Mouse (Mus musculus) kidney, postnatal 0 days (tissue): ENCODE measurements around the gene Evx2. TPM values are rescaled to one million over a fixed set of nuclear protein-coding genes. Genes with fewer than 3 reads are reported as not detected.

Source experiments
- ATAC-seq: fragments of 200-750 bp; cut with Nextera tagmentation; replicated peaks from 2 replicates; pipeline ENCODE4 v1.8.0; 2017; ENCODE audit warnings: low read depth, moderate number of reproducible peaks, moderate TSS enrichment, moderate library complexity; ENCODE audit not compliant: low FRiP score
- DNase-seq: peaks from one replicate; pipeline ENCODE4 v3.0.0-alpha.2; 2016; ENCODE audit warnings: low spot score
- H3K27ac ChIP-seq: fragments of 300-500 bp; sonication (generic); 2 replicates; pipeline ENCODE4 v1.5.1; 2014; ENCODE audit warnings: mild to moderate bottlenecking
- H3K27me3 ChIP-seq: fragments of 300-500 bp; sonication (generic); 2 replicates; pipeline ENCODE4 v1.6.1; 2014; ENCODE audit warnings: low read length, mixed read lengths; ENCODE audit not compliant: insufficient read depth
- H3K36me3 ChIP-seq: fragments of 300-500 bp; sonication (generic); 2 replicates; pipeline ENCODE4 v1.6.1; 2014; ENCODE audit warnings: low read length, mixed read lengths; ENCODE audit not compliant: insufficient read depth
- H3K4me1 ChIP-seq: fragments of 300-500 bp; sonication (generic); replicated peaks from 2 replicates; pipeline ENCODE4 v1.6.1; 2014; ENCODE audit warnings: antibody characterized with exemption, low read length, mixed read lengths; ENCODE audit not compliant: insufficient read depth
- H3K4me2 ChIP-seq: fragments of 300-500 bp; sonication (generic); 2 replicates; pipeline ENCODE4 v1.6.1; 2014; ENCODE audit warnings: mild to moderate bottlenecking, low read length, moderate library complexity, mixed read lengths
- H3K4me3 ChIP-seq: fragments of 300-500 bp; sonication (generic); replicated peaks from 2 replicates; pipeline ENCODE4 v1.5.1; 2014; ENCODE audit warnings: low read depth, low read length
- H3K9ac ChIP-seq: fragments of 300-500 bp; sonication (generic); 2 replicates; pipeline ENCODE4 v1.6.1; 2014; ENCODE audit warnings: low read depth, low read length
- H3K9me3 ChIP-seq: fragments of 300-500 bp; sonication (generic); replicated peaks from 2 replicates; pipeline ENCODE4 v1.6.1; 2016; ENCODE audit warnings: low read length, inconsistent platforms, mixed read lengths
- CTCF ChIP-seq: IDR thresholded peaks from 2 replicates; pipeline ENCODE4 v1.5.1; 2016; ENCODE audit warnings: antibody characterized with exemption, low read depth, mild to moderate bottlenecking, moderate library complexity
- WGBS: fragments of 180-500 bp; shearing (Covaris S2); extraction: QIAGEN DNeasy Blood & Tissue Kit; methylation state at CpG from one replicate; pipeline ENCODE4 v1.1.7; 2014; 5-methylcytosine and 5-hydroxymethylcytosine counted together
- polyA plus RNA-seq: library from polyadenylated mRNA; unstranded; fragments of >200 nt; fragmentation: Nextera tagmentation; extraction: Ambion mirVana; gene quantifications from 2 replicates; pipeline ENCODE4 v1.2.1, GENCODE M21; 2015

Gene Evx2
- 0.08 TPM in 1 of 2 replicates, not detected in the other for polyA plus RNA-seq

GRCm38 (mm10) chr2:74659507-74660005, at the start of gene Evx2:
Evx2 (minus strand) TSS chr2:74659557.
- Histone ChIP-seq H3K36me3 (no peaks in the 10 kb centered on the region), H3K9ac (no peak within 1 kb of the TSS), H3K27ac (no peak within 1 kb of the TSS), H3K27me3 (peaks cover 75% of the 10 kb centered on the region), H3K9me3 (no peaks in the 10 kb centered on the region), H3K4me2 (no peak within 1 kb of the TSS), H3K4me1 (peaks cover 4% of the 10 kb centered on the region; the same call in 1 of the 2 replicates), H3K4me3 (no peak within 1 kb of the TSS)
- ATAC-seq = no peak
- 2% methylated on average over 28 of the region's 28 CpGs for WGBS
- no peak for TF ChIP-seq CTCF
- peak; percentile 18 for DNase-seq

DNA sequence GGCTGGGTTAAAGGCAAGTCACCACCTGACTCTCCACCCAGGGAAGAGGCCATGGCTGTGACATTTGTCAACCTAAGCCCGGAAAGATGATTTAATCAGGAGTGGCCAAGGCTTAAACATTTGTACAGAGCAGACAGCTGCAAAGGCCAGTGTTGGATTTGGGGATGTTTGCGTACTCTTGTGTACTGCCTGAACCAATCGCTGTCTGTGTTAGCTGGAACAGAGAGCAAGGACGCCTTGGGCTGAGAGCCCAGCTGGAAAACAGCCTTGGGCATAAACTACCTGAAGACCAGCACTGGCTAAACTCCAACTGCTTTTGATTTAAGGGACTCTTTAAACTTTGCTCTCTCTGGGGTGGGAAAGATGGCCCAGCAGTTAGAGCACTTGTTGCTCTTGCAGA, 49.3 kb upstream of the Evx2 start:
- no peak for ATAC-seq
- peak overlapping the region; percentile 66 for H3K9ac ChIP-seq
- H3K4me1 ChIP-seq = peaks cover 9% of the 10 kb centered on the region; the same call in 1 of the 2 replicates
- H3K4me2 ChIP-seq = peak overlapping the region; percentile 81
- H3K27me3 ChIP-seq = no peaks in the 10 kb centered on the region
- peak overlapping the region; percentile 66 for H3K27ac ChIP-seq
- H3K9me3 ChIP-seq = no peaks in the 10 kb centered on the region
- H3K36me3 ChIP-seq = no peaks in the 10 kb centered on the region
- TF ChIP-seq CTCF = no peak
- peak; percentile 32 for DNase-seq
- H3K4me3 ChIP-seq = peak overlapping the region; percentile 13; the same call in 1 of the 2 replicates
- 30% methylated on average over 4 of the region's 4 CpGs for WGBS

DNA sequence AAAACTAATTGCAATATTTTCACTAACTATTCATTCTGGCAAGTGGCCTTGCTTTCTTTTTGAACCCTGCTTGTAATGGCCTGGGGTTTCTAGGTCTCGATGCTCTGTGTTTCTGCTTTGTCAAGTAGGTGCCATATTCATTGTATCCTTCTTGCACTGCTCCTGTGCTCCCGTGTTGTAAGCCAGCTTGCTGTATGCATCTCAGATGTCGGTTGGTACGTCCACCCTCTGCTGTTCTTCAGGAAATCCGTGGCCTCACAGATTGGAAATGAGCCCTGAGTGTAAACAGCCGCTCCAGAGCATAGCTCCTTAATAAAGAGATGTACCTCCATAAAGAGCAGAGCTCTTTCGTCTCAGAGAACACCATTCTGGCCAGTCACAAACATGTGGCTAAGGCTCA, 48.2 kb upstream of the Evx2 start:
- peak overlapping the region; percentile 89 for H3K4me3 ChIP-seq
- peak overlapping the region; percentile 66 for H3K9ac ChIP-seq
- H3K4me1 ChIP-seq = peaks cover 11% of the 10 kb centered on the region; the same call in 1 of the 2 replicates
- DNase-seq = no peak
- no peak for TF ChIP-seq CTCF
- H3K27ac ChIP-seq = peak overlapping the region; percentile 70
- peak overlapping the region; percentile 81 for H3K4me2 ChIP-seq
- no peaks in the 10 kb centered on the region for H3K27me3 ChIP-seq
- H3K36me3 ChIP-seq = no peaks in the 10 kb centered on the region
- H3K9me3 ChIP-seq = no peaks in the 10 kb centered on the region
- no peak for ATAC-seq
- 14% methylated on average over 7 of the region's 7 CpGs for WGBS

DNA sequence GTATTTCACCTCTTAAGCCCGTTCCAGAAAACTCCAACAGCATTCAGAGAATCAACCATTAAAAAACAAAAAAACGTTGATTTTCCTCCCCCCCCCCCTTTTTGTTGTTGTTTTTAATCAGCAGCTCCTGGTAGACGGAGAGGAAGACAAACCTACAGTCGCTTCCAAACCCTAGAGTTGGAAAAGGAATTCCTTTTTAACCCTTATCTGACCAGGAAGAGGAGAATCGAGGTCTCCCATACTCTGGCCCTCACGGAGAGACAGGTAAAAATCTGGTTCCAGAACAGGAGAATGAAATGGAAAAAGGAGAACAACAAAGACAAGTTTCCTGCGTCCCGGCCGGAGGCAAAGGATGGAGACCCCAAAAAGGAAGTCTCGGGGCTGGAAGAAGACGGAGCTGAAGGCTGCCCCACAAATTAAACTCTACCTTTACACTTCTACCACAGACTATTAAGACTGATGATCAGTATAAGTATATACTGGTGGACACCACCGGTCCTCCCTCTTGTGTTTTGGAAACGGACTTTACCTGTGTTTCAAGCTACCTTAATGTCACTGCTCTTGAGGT, 47.1 kb upstream of the Evx2 start:
- no peak for TF ChIP-seq CTCF

GRCm38 (mm10) chr2:74705467-74706089, 46.2 kb upstream of the Evx2 start:
- H3K4me2 ChIP-seq = peak overlapping the region; percentile 81
- H3K9me3 ChIP-seq = no peaks in the 10 kb centered on the region
- under 1% methylated on average over 63 of the region's 85 CpGs for WGBS
- no peaks in the 10 kb centered on the region for H3K27me3 ChIP-seq
- H3K4me3 ChIP-seq = peak overlapping the region; percentile 89
- ATAC-seq (peak; percentile 14; the same call in 1 of the 2 replicates), DNase-seq (peak; percentile 88)
- no peak for TF ChIP-seq CTCF
- peak overlapping the region; percentile 100 for H3K27ac ChIP-seq
- H3K36me3 ChIP-seq = no peaks in the 10 kb centered on the region
- peaks cover 14% of the 10 kb centered on the region; the same call in 1 of the 2 replicates for H3K4me1 ChIP-seq
- peak overlapping the region; percentile 100 for H3K9ac ChIP-seq

More for the DNA sequence above, 47.1 kb upstream of the Evx2 start:
- H3K27me3 ChIP-seq = no peaks in the 10 kb centered on the region
- no peaks in the 10 kb centered on the region for H3K36me3 ChIP-seq
- H3K4me1 ChIP-seq = peaks cover 11% of the 10 kb centered on the region; the same call in 1 of the 2 replicates
- ATAC-seq (no peak), DNase-seq (no peak)
- H3K4me2 ChIP-seq = peak overlapping the region; percentile 81
- no peaks in the 10 kb centered on the region for H3K9me3 ChIP-seq
- peak overlapping the region; percentile 100 for H3K9ac ChIP-seq
- peak overlapping the region; percentile 89 for H3K4me3 ChIP-seq
- 4% methylated on average over 13 of the region's 13 CpGs for WGBS
- peak overlapping the region; percentile 100 for H3K27ac ChIP-seq

DNA sequence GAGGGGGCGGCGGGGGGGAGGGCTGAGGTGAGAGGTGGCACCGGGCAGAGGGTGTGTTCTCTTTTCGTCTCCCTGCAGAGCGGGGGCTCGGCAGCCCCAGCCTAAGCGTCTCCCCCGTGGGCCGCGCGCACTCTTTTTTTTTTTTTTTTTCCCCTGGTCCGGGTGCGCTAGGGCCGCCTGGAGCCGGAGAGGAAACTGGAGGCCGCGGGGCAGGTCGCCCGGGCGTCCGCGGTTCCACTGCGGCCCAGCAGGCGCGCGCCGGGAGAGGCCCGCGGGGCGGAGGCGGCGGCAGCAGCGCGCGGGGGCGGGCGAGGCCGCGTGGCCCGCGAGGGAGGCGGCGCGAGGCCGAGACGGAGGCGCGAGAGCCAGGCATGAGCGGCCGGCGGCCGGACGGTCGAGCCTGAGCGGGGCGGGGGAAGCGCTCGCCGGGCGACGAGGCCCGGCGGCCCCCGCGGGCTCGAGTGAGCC, 45.7 kb upstream of the Evx2 start:
- Histone ChIP-seq H3K27ac (peak overlapping the region; percentile 100), H3K4me1 (peaks cover 19% of the 10 kb centered on the region), H3K4me3 (peak overlapping the region; percentile 89), H3K4me2 (peak overlapping the region; percentile 81), H3K9me3 (no peaks in the 10 kb centered on the region), H3K9ac (peak overlapping the region; percentile 100), H3K27me3 (no peaks in the 10 kb centered on the region), H3K36me3 (no peaks in the 10 kb centered on the region)
- no peak for TF ChIP-seq CTCF
- ATAC-seq (peak; percentile 40), DNase-seq (peak; percentile 44)
- 1% methylated on average over 19 of the region's 66 CpGs for WGBS
